Mouse (Mus musculus): ENCODE results near the gene Kiss1r. TPM values are rescaled to one million over a fixed set of nuclear protein-coding genes. Genes with fewer than 3 reads are reported as not detected.

Kiss1r gene
- polyA plus RNA-seq, 2 experiments = 0.26 to 2.5 TPM

DNA sequence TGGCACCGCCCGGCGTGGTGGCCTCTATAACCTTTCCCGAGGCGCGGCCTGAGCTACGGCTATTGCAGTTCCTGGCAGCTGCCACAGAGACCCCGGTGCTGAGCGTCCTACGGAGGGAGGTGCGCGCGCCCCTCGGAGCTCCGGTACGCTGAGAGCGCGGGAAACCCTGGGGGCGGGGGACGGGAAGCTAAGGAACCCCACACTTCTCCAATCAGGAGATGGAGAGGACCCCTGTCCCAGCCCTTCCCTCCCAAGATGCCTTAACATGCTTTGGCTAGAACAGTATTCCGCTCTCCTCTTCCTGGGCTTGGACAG lies 54.4 kb downstream of the Kiss1r start:
- ATAC-seq (ENCODE audit: low FRiP score, low read depth) (peak; percentile 23; the same call in 1 of the 2 replicates), DNase-seq (ENCODE audit: low spot score) (peak; percentile 29)
- no peak overlapping the region for H3K27ac ChIP-seq (replicated peaks; ENCODE audit: low read depth, low read length)
- H3K9ac ChIP-seq (ENCODE audit: low read depth, low read length, severe bottlenecking) = peak overlapping the region; percentile 63
- H3K9me3 ChIP-seq (ENCODE audit: control insufficient read depth, low read length) = no peaks in the 10 kb centered on the region
- H3K36me3 ChIP-seq (ENCODE audit: control insufficient read depth, insufficient read depth, low read length) = peaks cover 39% of the 10 kb centered on the region
- peak overlapping the region; percentile 44 for H3K4me3 ChIP-seq (replicated peaks; ENCODE audit: low read length)
- WGBS = 4% methylated on average over 21 of the region's 21 CpGs
- H3K27me3 ChIP-seq (ENCODE audit: control insufficient read depth, insufficient read depth, low read length) = no peaks in the 10 kb centered on the region
- no peak for TF ChIP-seq POLR2A (IDR thresholded peaks at IDR 0.05; ENCODE audit: borderline replicate concordance, extremely low read depth, insufficient read depth, insufficient read length)
- no peaks in the 10 kb centered on the region for H3K4me1 ChIP-seq (ENCODE audit: control insufficient read depth, insufficient read depth, low read length)
- peak overlapping the region; percentile 87 for H3K4me2 ChIP-seq (replicated peaks; ENCODE audit: low read depth, low read length, severe bottlenecking)

Other genes starting within 250 kb of the Kiss1r start
Only the 30 nearest of the 35 such genes appear.
- 763 and 866 TPM in 2 replicates for gene Bsg, start 212.5 kb upstream of the Kiss1r start, polyA plus RNA-seq (2012; rRNA removed)
- gene Bsg, start 212.5 kb upstream of the Kiss1r start, polyA plus RNA-seq (2014; fragmentation: Nextera tagmentation; extraction: Ambion mirVana) = 805 and 825 TPM in 2 replicates
- 0.70 and 1.3 TPM in 2 replicates for gene Hcn2, start 200.3 kb upstream of the Kiss1r start, polyA plus RNA-seq (2012; rRNA removed)
- 0.18 and 0.21 TPM in 2 replicates for gene Hcn2, start 200.3 kb upstream of the Kiss1r start, polyA plus RNA-seq (2014; fragmentation: Nextera tagmentation; extraction: Ambion mirVana)
- gene Polrmt, start 170.4 kb upstream of the Kiss1r start, polyA plus RNA-seq (2012; rRNA removed) = 64.1 and 75.3 TPM in 2 replicates
- 33.4 and 36.6 TPM in 2 replicates for gene Polrmt, start 170.4 kb upstream of the Kiss1r start, polyA plus RNA-seq (2014; fragmentation: Nextera tagmentation; extraction: Ambion mirVana)
- 0.13 and 0.22 TPM in 2 replicates for gene Fgf22, start 161.9 kb upstream of the Kiss1r start, polyA plus RNA-seq (2012; rRNA removed)
- 0.21 and 0.80 TPM in 2 replicates for gene Fgf22, start 161.9 kb upstream of the Kiss1r start, polyA plus RNA-seq (2014; fragmentation: Nextera tagmentation; extraction: Ambion mirVana)
- 176 and 229 TPM in 2 replicates for gene Rnf126, start 150.0 kb upstream of the Kiss1r start, polyA plus RNA-seq (2012; rRNA removed)
- 100 and 103 TPM in 2 replicates for gene Rnf126, start 150.0 kb upstream of the Kiss1r start, polyA plus RNA-seq (2014; fragmentation: Nextera tagmentation; extraction: Ambion mirVana)
- gene Fstl3, start 139.7 kb upstream of the Kiss1r start, polyA plus RNA-seq (2012; rRNA removed) = 11.6 and 14.7 TPM in 2 replicates
- gene Fstl3, start 139.7 kb upstream of the Kiss1r start, polyA plus RNA-seq (2014; fragmentation: Nextera tagmentation; extraction: Ambion mirVana) = 9.0 and 9.5 TPM in 2 replicates
- gene Prss57, start 126.0 kb upstream of the Kiss1r start, polyA plus RNA-seq (2012; rRNA removed) = 0.04 and 0.06 TPM in 2 replicates
- gene Prss57, start 126.0 kb upstream of the Kiss1r start, polyA plus RNA-seq (2014; fragmentation: Nextera tagmentation; extraction: Ambion mirVana) = not detected in 2 replicates
- gene Palm, start 123.4 kb upstream of the Kiss1r start, polyA plus RNA-seq (2012; rRNA removed) = 55.8 and 72.7 TPM in 2 replicates
- 76.2 and 83.8 TPM in 2 replicates for gene Palm, start 123.4 kb upstream of the Kiss1r start, polyA plus RNA-seq (2014; fragmentation: Nextera tagmentation; extraction: Ambion mirVana)
- gene Misp, start 96.0 kb upstream of the Kiss1r start, polyA plus RNA-seq (2012; rRNA removed) = 0.41 and 0.50 TPM in 2 replicates
- 0.54 and 1.2 TPM in 2 replicates for gene Misp, start 96.0 kb upstream of the Kiss1r start, polyA plus RNA-seq (2014; fragmentation: Nextera tagmentation; extraction: Ambion mirVana)
- 536 and 644 TPM in 2 replicates for gene Ptbp1, start 62.5 kb upstream of the Kiss1r start, polyA plus RNA-seq (2012; rRNA removed)
- gene Ptbp1, start 62.5 kb upstream of the Kiss1r start, polyA plus RNA-seq (2014; fragmentation: Nextera tagmentation; extraction: Ambion mirVana) = 262 and 279 TPM in 2 replicates
- gene Prtn3, start 42.5 kb upstream of the Kiss1r start, polyA plus RNA-seq (2012; rRNA removed) = 10.3 and 17.3 TPM in 2 replicates
- gene Prtn3, start 42.5 kb upstream of the Kiss1r start, polyA plus RNA-seq (2014; fragmentation: Nextera tagmentation; extraction: Ambion mirVana) = 5.9 and 8.2 TPM in 2 replicates
- 220 and 326 TPM in 2 replicates for gene Plppr3, start 42.3 kb upstream of the Kiss1r start, polyA plus RNA-seq (2012; rRNA removed)
- 61.5 and 79.7 TPM in 2 replicates for gene Plppr3, start 42.3 kb upstream of the Kiss1r start, polyA plus RNA-seq (2014; fragmentation: Nextera tagmentation; extraction: Ambion mirVana)
- 0.35 and 1.8 TPM in 2 replicates for gene Elane, start 30.7 kb upstream of the Kiss1r start, polyA plus RNA-seq (2012; rRNA removed)
- gene Elane, start 30.7 kb upstream of the Kiss1r start, polyA plus RNA-seq (2014; fragmentation: Nextera tagmentation; extraction: Ambion mirVana) = 0.62 and 1.2 TPM in 2 replicates
- 1.1 and 2.3 TPM in 2 replicates for gene Cfd, start 26.1 kb upstream of the Kiss1r start, polyA plus RNA-seq (2012; rRNA removed)
- not detected in 2 replicates for gene Cfd, start 26.1 kb upstream of the Kiss1r start, polyA plus RNA-seq (2014; fragmentation: Nextera tagmentation; extraction: Ambion mirVana)
- 54.6 and 73.8 TPM in 2 replicates for gene Med16, start 8.0 kb upstream of the Kiss1r start, polyA plus RNA-seq (2012; rRNA removed)
- 33.4 and 38.3 TPM in 2 replicates for gene Med16, start 8.0 kb upstream of the Kiss1r start, polyA plus RNA-seq (2014; fragmentation: Nextera tagmentation; extraction: Ambion mirVana)
- not detected in 2 replicates for gene Gm26602, start 6.1 kb upstream of the Kiss1r start, polyA plus RNA-seq (2012; rRNA removed)
- gene Gm26602, start 6.1 kb upstream of the Kiss1r start, polyA plus RNA-seq (2014; fragmentation: Nextera tagmentation; extraction: Ambion mirVana) = 6.6 TPM in 1 of 2 replicates, not detected in the other
- 158 and 219 TPM in 2 replicates for gene R3hdm4, start 4.2 kb downstream of the Kiss1r start, polyA plus RNA-seq (2012; rRNA removed)
- gene R3hdm4, start 4.2 kb downstream of the Kiss1r start, polyA plus RNA-seq (2014; fragmentation: Nextera tagmentation; extraction: Ambion mirVana) = 141 and 152 TPM in 2 replicates
- 8.6 and 12.6 TPM in 2 replicates for gene Arid3a, start 10.1 kb downstream of the Kiss1r start, polyA plus RNA-seq (2012; rRNA removed)
- 4.8 and 5.0 TPM in 2 replicates for gene Arid3a, start 10.1 kb downstream of the Kiss1r start, polyA plus RNA-seq (2014; fragmentation: Nextera tagmentation; extraction: Ambion mirVana)
- gene Wdr18, start 43.2 kb downstream of the Kiss1r start, polyA plus RNA-seq (2012; rRNA removed) = 58.7 and 78.5 TPM in 2 replicates
- gene Wdr18, start 43.2 kb downstream of the Kiss1r start, polyA plus RNA-seq (2014; fragmentation: Nextera tagmentation; extraction: Ambion mirVana) = 99.8 and 106 TPM in 2 replicates
- gene Grin3b, start 53.7 kb downstream of the Kiss1r start, polyA plus RNA-seq (2012; rRNA removed) = 0.72 and 0.76 TPM in 2 replicates
- gene Grin3b, start 53.7 kb downstream of the Kiss1r start, polyA plus RNA-seq (2014; fragmentation: Nextera tagmentation; extraction: Ambion mirVana) = 0.23 and 0.55 TPM in 2 replicates
- 260 and 379 TPM in 2 replicates for gene Tmem259, start 67.4 kb downstream of the Kiss1r start, polyA plus RNA-seq (2012; rRNA removed)
- gene Tmem259, start 67.4 kb downstream of the Kiss1r start, polyA plus RNA-seq (2014; fragmentation: Nextera tagmentation; extraction: Ambion mirVana) = 24.5 and 25.2 TPM in 2 replicates
- gene Cnn2, start 71.6 kb downstream of the Kiss1r start, polyA plus RNA-seq (2012; rRNA removed) = 133 and 173 TPM in 2 replicates
- gene Cnn2, start 71.6 kb downstream of the Kiss1r start, polyA plus RNA-seq (2014; fragmentation: Nextera tagmentation; extraction: Ambion mirVana) = 273 and 290 TPM in 2 replicates
- gene Abca7, start 79.5 kb downstream of the Kiss1r start, polyA plus RNA-seq (2012; rRNA removed) = 6.2 and 8.0 TPM in 2 replicates
- 2.2 and 2.4 TPM in 2 replicates for gene Abca7, start 79.5 kb downstream of the Kiss1r start, polyA plus RNA-seq (2014; fragmentation: Nextera tagmentation; extraction: Ambion mirVana)
- gene Arhgap45, start 99.7 kb downstream of the Kiss1r start, polyA plus RNA-seq (2012; rRNA removed) = 12.8 and 14.4 TPM in 2 replicates
- 3.4 and 5.7 TPM in 2 replicates for gene Arhgap45, start 99.7 kb downstream of the Kiss1r start, polyA plus RNA-seq (2014; fragmentation: Nextera tagmentation; extraction: Ambion mirVana)
- 287 and 350 TPM in 2 replicates for gene Polr2e, start 122.8 kb downstream of the Kiss1r start, polyA plus RNA-seq (2012; rRNA removed)
- 247 and 248 TPM in 2 replicates for gene Polr2e, start 122.8 kb downstream of the Kiss1r start, polyA plus RNA-seq (2014; fragmentation: Nextera tagmentation; extraction: Ambion mirVana)
- gene Gpx4, start 130.2 kb downstream of the Kiss1r start, polyA plus RNA-seq (2012; rRNA removed) = 372 and 379 TPM in 2 replicates
- gene Gpx4, start 130.2 kb downstream of the Kiss1r start, polyA plus RNA-seq (2014; fragmentation: Nextera tagmentation; extraction: Ambion mirVana) = 466 and 493 TPM in 2 replicates
- gene Sbno2, start 188.6 kb downstream of the Kiss1r start, polyA plus RNA-seq (2012; rRNA removed) = 24.9 and 29.5 TPM in 2 replicates
- 15.3 and 16.8 TPM in 2 replicates for gene Sbno2, start 188.6 kb downstream of the Kiss1r start, polyA plus RNA-seq (2014; fragmentation: Nextera tagmentation; extraction: Ambion mirVana)
- gene Stk11, start 198.8 kb downstream of the Kiss1r start, polyA plus RNA-seq (2012; rRNA removed) = 133 and 147 TPM in 2 replicates
- 30.1 and 32.4 TPM in 2 replicates for gene Stk11, start 198.8 kb downstream of the Kiss1r start, polyA plus RNA-seq (2014; fragmentation: Nextera tagmentation; extraction: Ambion mirVana)
- 449 and 577 TPM in 2 replicates for gene Atp5d, start 221.7 kb downstream of the Kiss1r start, polyA plus RNA-seq (2012; rRNA removed)
- gene Atp5d, start 221.7 kb downstream of the Kiss1r start, polyA plus RNA-seq (2014; fragmentation: Nextera tagmentation; extraction: Ambion mirVana) = 477 TPM in 2 replicates
- 28.9 and 36.0 TPM in 2 replicates for gene Cbarp, start 223.9 kb downstream of the Kiss1r start, polyA plus RNA-seq (2012; rRNA removed)
- gene Cbarp, start 223.9 kb downstream of the Kiss1r start, polyA plus RNA-seq (2014; fragmentation: Nextera tagmentation; extraction: Ambion mirVana) = 7.5 and 9.3 TPM in 2 replicates

Measured in limb, embryonic 14.5 days (tissue).